13 mouse cellular contexts compared by ENCODE assay signal in genomic region chr4:81568404-81568803, GRCm38 (mm10).
DNase-seq lines count a peak whose midpoint lies in the region; ATAC-seq and TF ChIP-seq lines count a peak whose summit lies in the region.
"Had no signal": no experiment of that assay in that cellular context is flagged by ENCODE, and none has a peak within 500 bp of the region (broad histone marks: within the 10 kb centered on the region; RNA-seq: fewer than 3 reads in every experiment).

No protein-coding gene starts in this region.

- H3K36me3 ChIP-seq in forebrain, embryonic 16.5 days (ENCODE audit: control insufficient read depth, insufficient read depth) = no peaks in the 10 kb centered on the region
- no peaks in the 10 kb centered on the region for H3K36me3 ChIP-seq in midbrain, embryonic 10.5 days
- H3K36me3 ChIP-seq in neural tube, embryonic 14.5 days (ENCODE audit: control insufficient read depth, insufficient read depth, low read length) = no peaks in the 10 kb centered on the region
- H3K36me3 ChIP-seq: heart, embryonic 13.5 days; liver, embryonic 12.5 days had no signal

- peak; percentile 51 for ATAC-seq in forebrain, embryonic 16.5 days
- 0 out of 2 replicates have a peak, but pooled peaks have one; percentile 26 for ATAC-seq in neural tube, embryonic 14.5 days (ENCODE audit: low read depth)
- ATAC-seq: liver, embryonic 12.5 days had no signal

- peaks cover 53% of the 10 kb centered on the region for H3K4me1 ChIP-seq in forebrain, embryonic 16.5 days (replicated peaks; ENCODE audit: control insufficient read depth, insufficient read depth, low read length)
- peaks cover 32% of the 10 kb centered on the region for H3K4me1 ChIP-seq in midbrain, embryonic 10.5 days
- H3K4me1 ChIP-seq in neural tube, embryonic 14.5 days (ENCODE audit: control insufficient read depth, insufficient read depth, low read length) = peaks cover 6% of the 10 kb centered on the region; the same call in 1 of the 2 replicates
- H3K4me1 ChIP-seq: liver, embryonic 12.5 days had no signal

- 31% methylated on average over 6 of the region's 6 CpGs for WGBS in forebrain, embryonic 16.5 days
- 74% methylated on average over 6 of the region's 6 CpGs for WGBS in midbrain, embryonic 10.5 days
- 47% methylated on average over 6 of the region's 6 CpGs for WGBS in neural tube, embryonic 14.5 days

- no peak overlapping the region for H3K4me2 ChIP-seq in forebrain, embryonic 16.5 days (ENCODE audit: low read length)
- H3K4me2 ChIP-seq in neural tube, embryonic 14.5 days (ENCODE audit: low read depth, low read length) = no peak overlapping the region
- H3K4me2 ChIP-seq: heart, embryonic 13.5 days; liver, embryonic 12.5 days had no signal

- no peak overlapping the region; the same call in 1 of the 2 replicates for H3K9ac ChIP-seq in forebrain, embryonic 16.5 days (replicated peaks; ENCODE audit: low read depth, low read length)
- H3K9ac ChIP-seq in neural tube, embryonic 14.5 days (replicated peaks; ENCODE audit: low read depth, low read length) = no peak overlapping the region
- H3K9ac ChIP-seq: heart, embryonic 13.5 days; liver, embryonic 12.5 days had no signal

- H3K27ac ChIP-seq in layer of hippocampus, adult 2 months = peak overlapping the region; percentile 90
- H3K27ac ChIP-seq in forebrain, embryonic 16.5 days (ENCODE audit: low read length) = peak overlapping the region; percentile 91
- H3K27ac ChIP-seq in midbrain, embryonic 10.5 days (replicated peaks) = peak overlapping the region; percentile 87
- peak overlapping the region; percentile 70 for H3K27ac ChIP-seq in neural tube, embryonic 14.5 days (ENCODE audit: low read depth, low read length)
- H3K27ac ChIP-seq: heart, embryonic 13.5 days; liver, embryonic 12.5 days had no signal

- H3K27me3 ChIP-seq in forebrain, embryonic 16.5 days (replicated peaks; ENCODE audit: control insufficient read depth, insufficient read depth, low read length) = no peaks in the 10 kb centered on the region
- no peaks in the 10 kb centered on the region; the same call in 1 of the 2 replicates for H3K27me3 ChIP-seq in midbrain, embryonic 10.5 days (ENCODE audit: low read depth, poor library complexity, severe bottlenecking)
- H3K27me3 ChIP-seq in neural tube, embryonic 14.5 days (ENCODE audit: control insufficient read depth, insufficient read depth, low read length) = no peaks in the 10 kb centered on the region
- H3K27me3 ChIP-seq: heart, embryonic 13.5 days; liver, embryonic 12.5 days had no signal

- H3K9me3 ChIP-seq in forebrain, embryonic 16.5 days (ENCODE audit: control insufficient read depth, low read length) = no peaks in the 10 kb centered on the region
- H3K9me3 ChIP-seq in midbrain, embryonic 10.5 days (replicated peaks) = no peaks in the 10 kb centered on the region
- no peaks in the 10 kb centered on the region for H3K9me3 ChIP-seq in neural tube, embryonic 14.5 days (ENCODE audit: control insufficient read depth, low read length)
- H3K9me3 ChIP-seq: heart, embryonic 13.5 days; liver, embryonic 12.5 days had no signal

- no peak for DNase-seq in layer of hippocampus, adult 2 months (ENCODE audit: low spot score in 2 of 2)
- no peak for DNase-seq in layer of hippocampus, postnatal 10 days (ENCODE audit: low spot score in 2 of 2)
- DNase-seq in midbrain, embryonic 10.5 days (ENCODE audit: low spot score) = no peak
- no peak for DNase-seq in adrenal gland, adult 18-20 months (ENCODE audit: low spot score in 2 of 2)
- DNase-seq in urinary bladder, adult 2 months (ENCODE audit: low spot score) = no peak
- DNase-seq in frontal cortex, adult 2 months (ENCODE audit: extremely low spot score in 1 of 2, low spot score in 1 of 2) = no peak
- DNase-seq: adrenal gland, postnatal 14 days; gastrocnemius, postnatal 36 days; lung, postnatal 10 days had no signal

- no peak overlapping the region for H3K4me3 ChIP-seq in layer of hippocampus, adult 2 months
- H3K4me3 ChIP-seq in forebrain, embryonic 16.5 days (replicated peaks; ENCODE audit: low read length) = no peak overlapping the region
- H3K4me3 ChIP-seq in midbrain, embryonic 10.5 days = no peak overlapping the region
- H3K4me3 ChIP-seq in neural tube, embryonic 14.5 days (ENCODE audit: low read depth, low read length) = no peak overlapping the region
- H3K4me3 ChIP-seq: heart, embryonic 13.5 days; liver, embryonic 12.5 days had no signal

- TF ChIP-seq CTCF in layer of hippocampus, adult 2 months (conservative IDR thresholded peaks at IDR 0.05) = no peak
